Mouse (Mus musculus) liver, embryonic 15.5 days (tissue): Measurements from ENCODE around the gene Klhl10. TPM values are rescaled to one million over a fixed set of nuclear protein-coding genes. Genes with fewer than 3 reads are reported as not detected.

ENCODE experiments used
- ATAC-seq: fragments of 200-750 bp; cut with Nextera tagmentation; 2 replicates; pipeline ENCODE4 v1.8.0; 2017; ENCODE audit warnings: moderate number of reproducible peaks, mild to moderate bottlenecking, moderate library complexity; ENCODE audit not compliant: insufficient read depth
- H3K27ac ChIP-seq: fragments of 300-500 bp; sonication (generic); replicated peaks from 2 replicates; pipeline ENCODE4 v1.5.1; 2015; ENCODE audit warnings: mild to moderate bottlenecking, inconsistent platforms
- H3K27me3 ChIP-seq: fragments of 300-500 bp; sonication (generic); 2 replicates; pipeline ENCODE4 v1.6.1; 2015; ENCODE audit warnings: mild to moderate bottlenecking, inconsistent platforms
- H3K36me3 ChIP-seq: fragments of 300-500 bp; sonication (generic); replicated peaks from 2 replicates; pipeline ENCODE4 v1.6.1; 2015; ENCODE audit warnings: moderate library complexity, mild to moderate bottlenecking, inconsistent platforms
- H3K4me1 ChIP-seq: fragments of 300-500 bp; sonication (generic); replicated peaks from 2 replicates; pipeline ENCODE4 v1.6.1; 2015; ENCODE audit warnings: inconsistent platforms
- H3K4me2 ChIP-seq: fragments of 300-500 bp; sonication (generic); 2 replicates; pipeline ENCODE4 v1.6.1; 2015; ENCODE audit warnings: moderate library complexity, mild to moderate bottlenecking, inconsistent platforms
- H3K4me3 ChIP-seq: fragments of 300-500 bp; sonication (generic); replicated peaks from 2 replicates; pipeline ENCODE4 v1.5.1; 2015; ENCODE audit warnings: mild to moderate bottlenecking, inconsistent platforms
- H3K9ac ChIP-seq: fragments of 300-500 bp; sonication (generic); 2 replicates; pipeline ENCODE4 v1.6.1; 2015; ENCODE audit warnings: moderate library complexity, mild to moderate bottlenecking, inconsistent platforms
- H3K9me3 ChIP-seq: fragments of 300-500 bp; sonication (generic); replicated peaks from 2 replicates; pipeline ENCODE4 v1.6.1; 2016; ENCODE audit warnings: inconsistent platforms
- WGBS: fragments of 180-500 bp; shearing (Covaris S2); methylation state at CpG from one replicate; pipeline ENCODE4 v1.1.7; 2015; ENCODE audit warnings: mixed read lengths; ENCODE audit not compliant: insufficient replicate concordance; 5-methylcytosine and 5-hydroxymethylcytosine counted together
- polyA plus RNA-seq: library from polyadenylated mRNA; unstranded; fragments of >200 nt; fragmentation: Nextera tagmentation; extraction: Ambion mirVana; gene quantifications from 2 replicates; pipeline ENCODE4 v1.2.1, GENCODE M21; 2015

The Klhl10 gene
- polyA plus RNA-seq, 1 experiment from 2014 or later = 0.14 TPM

DNA sequence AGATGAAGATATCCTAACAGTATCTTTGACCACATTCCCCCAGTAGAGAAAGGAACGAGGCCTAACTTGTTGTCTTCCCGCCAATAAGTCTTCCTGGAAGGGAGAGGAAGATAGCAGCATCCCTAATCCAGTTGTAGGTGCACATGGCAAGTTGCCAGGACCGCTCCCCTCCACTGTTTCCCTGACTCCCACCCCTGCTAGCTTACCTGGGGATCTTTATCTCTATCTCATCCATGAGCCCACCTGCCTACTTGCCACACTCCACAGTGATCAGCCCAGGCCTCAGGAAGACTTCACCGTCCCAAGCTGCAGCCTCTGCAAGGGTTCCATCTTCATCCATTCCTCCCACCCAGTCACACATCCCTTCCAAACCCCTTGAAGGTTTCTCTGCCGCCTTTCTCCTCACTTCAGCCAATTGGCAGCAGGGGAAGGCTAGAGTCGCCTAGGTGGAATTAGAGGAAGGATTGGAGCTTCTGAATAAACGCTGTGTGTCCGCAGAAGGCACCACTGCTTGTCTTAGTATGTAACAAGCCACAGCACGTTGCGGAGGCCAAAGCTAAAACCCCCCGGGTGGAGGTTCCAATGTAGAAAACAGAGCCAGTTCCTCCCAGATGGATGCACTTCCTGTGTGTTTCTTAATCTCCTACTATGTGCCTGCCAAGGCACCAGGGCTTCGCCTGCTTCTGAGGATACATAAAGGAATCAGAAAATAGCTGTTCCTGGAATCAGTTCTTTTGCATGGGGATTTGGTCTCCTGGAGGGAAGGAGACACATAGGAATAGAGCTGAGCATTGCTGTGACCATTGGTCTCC lies 41.8 kb upstream of the Klhl10 start:
- no peak for ATAC-seq
- H3K9me3 ChIP-seq = no peaks in the 10 kb centered on the region
- H3K4me3 ChIP-seq = no peak overlapping the region
- H3K27ac ChIP-seq = no peak overlapping the region
- 64% methylated on average over 12 of the region's 12 CpGs for WGBS
- peaks cover 29% of the 10 kb centered on the region for H3K27me3 ChIP-seq
- no peak overlapping the region for H3K4me2 ChIP-seq
- no peaks in the 10 kb centered on the region for H3K36me3 ChIP-seq
- H3K9ac ChIP-seq = no peak overlapping the region
- peaks cover 44% of the 10 kb centered on the region for H3K4me1 ChIP-seq

DNA sequence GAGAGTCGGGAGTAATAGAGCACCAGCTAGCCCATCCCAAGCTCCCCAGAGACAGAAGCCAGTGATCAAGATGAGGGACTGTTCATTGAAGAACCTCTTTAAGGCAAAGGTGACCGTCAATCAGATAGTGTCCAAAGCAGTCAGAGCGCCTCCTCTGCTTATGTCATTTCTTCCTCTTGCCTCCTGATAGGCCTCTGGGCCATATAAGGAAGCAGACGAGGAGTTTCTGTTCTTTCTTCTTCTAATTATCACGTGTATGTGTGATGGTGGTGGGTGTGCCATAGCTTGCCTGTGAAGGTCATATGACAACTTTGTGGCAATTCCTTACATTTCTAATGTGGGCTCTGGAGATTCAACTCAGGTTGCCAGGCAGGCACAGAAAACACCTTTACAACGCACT lies 40.9 kb upstream of the Klhl10 start:
- peaks cover 35% of the 10 kb centered on the region for H3K4me1 ChIP-seq
- peaks cover 19% of the 10 kb centered on the region for H3K27me3 ChIP-seq
- H3K36me3 ChIP-seq = no peaks in the 10 kb centered on the region
- no peak overlapping the region for H3K4me2 ChIP-seq
- no peak overlapping the region for H3K27ac ChIP-seq
- no peak overlapping the region for H3K4me3 ChIP-seq
- no peak overlapping the region for H3K9ac ChIP-seq
- ATAC-seq = no peak
- WGBS = 29% methylated on average over 6 of the region's 6 CpGs
- H3K9me3 ChIP-seq = no peaks in the 10 kb centered on the region

DNA sequence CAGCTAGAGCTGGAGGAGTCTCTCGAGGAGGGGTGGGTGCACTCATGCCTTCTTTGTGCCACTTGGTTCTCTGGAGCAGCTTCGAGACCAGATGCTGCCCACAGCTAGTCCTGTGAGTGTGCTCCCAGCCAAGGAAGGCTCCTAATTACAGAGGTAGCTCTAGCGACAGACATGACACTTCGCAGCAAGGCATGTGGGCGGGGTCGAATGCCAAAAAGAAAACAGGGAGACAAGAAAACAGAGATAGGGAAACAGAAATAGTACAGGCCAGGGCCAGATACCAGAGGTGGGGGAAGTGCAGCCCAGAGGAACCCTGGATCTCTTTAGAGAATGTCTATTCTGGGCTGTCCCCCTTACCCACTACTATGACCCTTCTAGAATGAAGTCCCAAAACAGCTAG lies 39.5 kb upstream of the Klhl10 start:
- no peak for ATAC-seq
- no peaks in the 10 kb centered on the region for H3K36me3 ChIP-seq
- H3K27me3 ChIP-seq = peaks cover 5% of the 10 kb centered on the region
- WGBS = 15% methylated on average over 6 of the region's 6 CpGs
- H3K4me1 ChIP-seq = peaks cover 23% of the 10 kb centered on the region
- H3K4me2 ChIP-seq = no peak overlapping the region
- no peak overlapping the region for H3K4me3 ChIP-seq
- no peak overlapping the region for H3K9ac ChIP-seq
- no peaks in the 10 kb centered on the region for H3K9me3 ChIP-seq
- H3K27ac ChIP-seq = no peak overlapping the region

DNA sequence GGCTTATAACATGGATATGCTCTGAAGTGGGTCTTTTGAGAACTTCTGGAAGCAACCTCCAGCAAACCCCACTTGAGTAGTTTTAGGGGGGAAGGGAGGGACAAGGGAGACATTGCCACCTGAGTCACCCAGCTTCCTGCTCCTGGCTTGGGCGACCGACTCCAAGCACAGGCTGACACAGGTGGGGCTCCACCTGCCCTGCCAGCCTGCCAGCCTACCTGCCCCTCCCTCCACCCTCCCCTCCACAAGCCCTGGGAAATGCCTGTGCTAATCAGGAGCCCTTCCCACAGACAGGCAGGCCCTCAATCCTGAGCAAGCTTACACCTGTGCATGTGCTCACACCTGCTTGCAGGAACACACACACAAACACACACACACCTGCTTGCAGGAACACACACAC lies 39.0 kb upstream of the Klhl10 start:
- Histone ChIP-seq H3K4me2 (no peak overlapping the region), H3K27me3 (peaks cover 1% of the 10 kb centered on the region; the same call in 1 of the 2 replicates), H3K9me3 (no peaks in the 10 kb centered on the region), H3K4me1 (peaks cover 18% of the 10 kb centered on the region), H3K36me3 (no peaks in the 10 kb centered on the region), H3K4me3 (no peak overlapping the region), H3K9ac (no peak overlapping the region), H3K27ac (no peak overlapping the region)
- no peak for ATAC-seq
- WGBS = 41% methylated on average over 2 of the region's 2 CpGs

DNA sequence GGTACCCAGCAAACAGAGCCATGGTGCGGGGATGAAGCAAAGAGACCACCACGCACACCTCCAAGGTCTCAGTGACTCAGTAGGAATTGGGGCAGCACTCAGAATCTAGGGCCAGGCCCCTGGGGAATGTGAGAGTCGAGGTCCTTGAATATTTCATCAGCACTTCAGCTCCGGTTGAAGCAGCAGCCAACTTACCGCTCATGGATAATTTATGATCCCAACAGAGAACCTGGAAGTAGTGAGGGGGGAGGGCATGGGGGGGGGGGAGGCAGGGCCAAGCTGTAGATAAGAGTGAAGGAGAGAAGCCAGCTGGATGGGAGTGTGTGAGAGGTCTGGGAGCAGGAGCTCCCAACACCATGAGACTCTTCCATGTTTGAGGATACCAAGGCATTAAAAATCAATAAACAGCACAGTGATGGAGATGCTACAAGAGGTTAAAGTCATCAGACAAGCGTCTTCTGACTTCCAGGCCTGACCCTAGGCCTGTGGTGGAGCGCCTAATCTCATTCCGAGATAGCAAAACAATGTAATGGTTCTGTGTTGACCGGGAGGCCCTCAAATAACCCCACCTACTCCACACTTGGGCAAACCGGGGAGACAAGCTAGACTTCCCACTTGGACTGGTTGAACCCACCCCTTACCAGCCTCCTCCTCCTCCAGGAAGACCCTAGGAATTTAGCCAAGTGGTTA lies 38.1 kb upstream of the Klhl10 start:
- WGBS = 51% methylated on average over 10 of the region's 10 CpGs
- Histone ChIP-seq H3K4me1 (peaks cover 14% of the 10 kb centered on the region), H3K27ac (no peak overlapping the region), H3K9ac (no peak overlapping the region), H3K27me3 (no peaks in the 10 kb centered on the region), H3K36me3 (no peaks in the 10 kb centered on the region), H3K4me3 (no peak overlapping the region), H3K9me3 (no peaks in the 10 kb centered on the region), H3K4me2 (no peak overlapping the region)
- no peak for ATAC-seq

DNA sequence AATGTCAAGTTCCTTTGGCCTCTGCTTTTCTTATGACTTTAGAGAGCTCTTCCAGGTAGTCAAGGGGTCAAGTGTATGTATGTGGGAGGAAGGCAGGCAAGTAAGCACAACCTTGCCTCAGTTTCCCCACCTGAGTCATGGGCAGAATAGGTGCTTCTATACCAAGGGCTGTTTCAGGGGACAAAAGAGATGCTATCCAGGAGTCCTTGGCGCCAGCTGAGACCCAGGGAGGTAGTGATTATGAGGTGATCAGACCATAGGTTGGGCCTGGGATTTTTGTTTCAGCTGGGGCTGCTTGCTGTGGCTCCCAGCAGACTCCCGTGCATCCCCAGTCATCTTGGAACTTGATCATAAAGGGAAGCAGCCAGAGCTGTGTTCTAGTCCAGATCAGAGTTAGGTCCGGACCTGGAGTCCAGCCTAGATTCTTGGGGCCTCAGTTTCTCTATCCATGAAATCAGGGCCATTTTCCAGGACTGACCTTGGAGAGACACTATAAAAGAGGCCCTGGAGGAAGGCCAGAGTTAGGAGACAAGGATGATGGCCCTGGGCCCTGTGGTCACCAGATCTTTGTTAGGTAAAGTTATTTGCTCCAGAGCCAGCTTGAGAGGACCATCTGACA lies 37.2 kb upstream of the Klhl10 start:
- peaks cover 14% of the 10 kb centered on the region for H3K4me1 ChIP-seq
- H3K4me2 ChIP-seq = no peak overlapping the region
- no peaks in the 10 kb centered on the region for H3K9me3 ChIP-seq
- no peak overlapping the region for H3K9ac ChIP-seq
- H3K36me3 ChIP-seq = no peaks in the 10 kb centered on the region
- no peak overlapping the region for H3K27ac ChIP-seq
- no peak for ATAC-seq
- WGBS = 60% methylated on average over 3 of the region's 3 CpGs
- H3K27me3 ChIP-seq = no peaks in the 10 kb centered on the region
- H3K4me3 ChIP-seq = no peak overlapping the region

DNA sequence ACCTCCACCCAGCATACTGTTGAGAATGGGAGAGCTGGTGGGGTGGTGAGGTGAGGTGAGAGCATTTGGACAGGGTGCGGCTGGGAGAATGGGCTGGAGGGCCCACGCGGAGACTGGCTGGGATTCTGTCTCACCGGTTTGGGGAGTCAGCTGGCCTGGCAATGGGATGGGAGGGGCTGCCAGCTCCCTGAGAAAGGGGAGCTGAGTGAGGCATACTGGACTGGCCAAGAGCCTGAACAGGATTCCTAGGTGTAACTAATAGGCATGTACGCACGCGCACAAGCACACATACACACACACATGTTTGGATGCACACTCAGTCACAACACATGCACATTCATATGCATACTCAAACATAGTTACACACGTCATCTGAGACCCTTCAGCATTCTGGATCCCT lies 35.4 kb upstream of the Klhl10 start:
- Histone ChIP-seq H3K27ac (no peak overlapping the region), H3K4me1 (peaks cover 14% of the 10 kb centered on the region), H3K4me3 (no peak overlapping the region), H3K36me3 (no peaks in the 10 kb centered on the region), H3K4me2 (no peak overlapping the region), H3K9ac (no peak overlapping the region), H3K27me3 (0 out of 2 replicates have a peak, but pooled peaks cover 4% of the 10 kb centered on the region), H3K9me3 (no peaks in the 10 kb centered on the region)
- WGBS = 76% methylated on average over 8 of the region's 8 CpGs
- ATAC-seq = no peak

DNA sequence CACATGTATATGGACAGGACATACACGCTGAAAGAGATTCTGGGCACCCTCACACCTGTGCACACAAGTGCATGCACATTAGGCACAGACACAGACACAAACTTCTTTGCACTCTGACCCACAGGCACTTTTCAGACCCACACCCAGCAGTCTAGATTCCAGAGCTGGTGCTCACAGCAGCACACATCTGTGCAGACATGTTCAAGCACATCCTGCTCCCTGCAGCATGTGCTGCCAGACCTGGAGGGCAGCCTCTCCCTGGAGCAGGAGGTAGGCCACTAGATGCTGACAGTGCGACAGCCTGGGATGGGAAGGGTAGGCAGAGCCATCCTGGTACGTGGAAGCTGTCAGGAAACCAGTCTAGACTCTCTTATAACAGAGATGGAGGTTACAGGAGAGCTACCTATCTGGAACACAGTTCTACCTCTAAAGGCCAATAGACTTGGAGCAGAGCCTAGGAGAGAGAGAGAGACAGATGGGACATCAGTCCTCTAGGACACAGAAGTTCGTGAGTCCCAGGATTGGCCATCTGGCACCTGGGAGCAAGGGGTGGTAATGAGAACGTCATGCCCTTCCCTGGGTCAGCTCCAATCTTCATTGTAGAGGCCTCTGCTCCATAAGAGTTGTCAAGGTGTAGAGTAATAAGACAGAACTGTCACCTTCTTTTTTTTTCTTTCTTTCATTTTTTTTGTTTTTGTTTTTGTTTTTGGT lies 34.6 kb upstream of the Klhl10 start:
- H3K27ac ChIP-seq = no peak overlapping the region
- no peak for ATAC-seq

DNA sequence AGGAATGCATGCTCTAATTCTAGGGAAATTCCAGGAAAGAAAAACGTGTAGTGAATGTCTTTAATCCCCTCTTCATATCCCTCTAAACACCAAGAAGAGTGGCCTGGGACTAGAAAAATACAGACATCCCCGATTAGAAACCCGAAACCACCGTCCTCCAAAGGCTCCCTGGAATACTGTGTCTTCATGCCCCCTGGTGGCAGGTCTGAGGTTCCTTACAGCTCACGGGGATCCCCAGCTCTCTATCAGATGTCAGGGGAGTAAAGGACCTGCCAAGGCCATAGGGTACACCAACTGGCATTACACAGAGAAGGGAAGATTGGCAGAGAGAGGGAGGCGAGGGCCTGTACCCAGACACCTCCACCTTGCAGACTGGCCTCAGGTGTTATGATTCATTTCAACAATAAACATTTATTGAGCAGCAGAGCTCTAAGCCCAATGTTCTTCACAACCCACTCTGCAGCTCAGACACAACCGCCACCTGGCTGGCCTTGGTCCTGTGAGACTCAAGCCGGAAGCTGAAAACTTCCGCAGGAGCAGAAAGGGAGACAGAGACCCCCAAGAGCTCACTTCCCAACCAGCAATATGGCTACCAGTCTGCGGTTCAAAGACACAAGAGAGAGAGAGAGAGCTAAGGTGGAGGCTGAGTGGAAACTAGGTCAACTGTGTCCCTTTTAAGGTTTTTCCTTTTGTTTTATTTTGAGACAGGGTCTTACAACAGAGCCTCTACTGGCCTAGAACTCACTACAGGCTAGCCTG lies 33.5 kb upstream of the Klhl10 start:
- ATAC-seq = no peak
- H3K4me2 ChIP-seq = no peak overlapping the region
- no peak overlapping the region for H3K4me3 ChIP-seq
- H3K36me3 ChIP-seq = no peaks in the 10 kb centered on the region
- no peaks in the 10 kb centered on the region for H3K9me3 ChIP-seq
- peaks cover 19% of the 10 kb centered on the region for H3K27me3 ChIP-seq
- 38% methylated on average over 10 of the region's 10 CpGs for WGBS
- H3K4me1 ChIP-seq = no peaks in the 10 kb centered on the region
- no peak overlapping the region for H3K27ac ChIP-seq
- no peak overlapping the region for H3K9ac ChIP-seq

More for the DNA sequence above, 34.6 kb upstream of the Klhl10 start:
- Histone ChIP-seq H3K27me3 (peaks cover 8% of the 10 kb centered on the region; the same call in 1 of the 2 replicates), H3K4me1 (peaks cover 7% of the 10 kb centered on the region), H3K36me3 (no peaks in the 10 kb centered on the region), H3K9me3 (no peaks in the 10 kb centered on the region), H3K4me3 (no peak overlapping the region), H3K9ac (no peak overlapping the region), H3K4me2 (no peak overlapping the region)
- whole genome bisulfite sequencing = 62% methylated on average over 5 of the region's 5 CpGs

DNA sequence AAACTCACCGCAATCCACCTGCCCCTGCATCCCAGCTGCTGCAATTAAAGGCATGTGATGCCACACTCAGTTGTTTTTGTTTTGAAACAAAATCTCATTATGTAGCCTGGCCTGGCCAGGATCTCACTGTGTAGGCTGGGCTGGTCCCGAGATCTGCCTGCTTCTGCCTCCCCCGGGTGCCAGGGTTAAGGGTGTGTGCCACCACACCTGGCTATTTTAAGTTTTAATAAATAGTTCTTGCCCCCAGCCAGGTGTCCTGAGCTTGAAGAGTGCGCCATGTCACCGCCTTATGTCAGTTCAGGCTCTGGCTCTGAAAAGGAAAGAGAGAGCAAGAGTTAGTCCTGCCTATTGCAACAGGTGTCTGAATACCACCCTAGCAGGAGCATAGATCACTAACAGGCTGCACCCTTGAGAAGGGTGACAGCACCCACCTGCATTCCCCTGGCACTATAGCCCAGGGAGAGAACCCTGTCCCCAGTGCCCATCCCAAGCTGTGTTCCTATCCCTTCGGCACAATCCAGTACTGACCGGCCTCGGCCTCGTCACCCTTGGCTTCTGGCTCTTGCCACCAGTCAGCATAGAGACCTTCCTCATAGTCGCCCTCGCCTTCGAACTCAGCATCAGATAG lies 32.8 kb upstream of the Klhl10 start:
- peaks cover 26% of the 10 kb centered on the region for H3K27me3 ChIP-seq
- H3K4me1 ChIP-seq = 0 out of 2 replicates have a peak, but pooled peaks cover 3% of the 10 kb centered on the region
- no peaks in the 10 kb centered on the region for H3K9me3 ChIP-seq
- WGBS = 70% methylated on average over 12 of the region's 12 CpGs
- H3K36me3 ChIP-seq = no peaks in the 10 kb centered on the region
- no peak overlapping the region for H3K27ac ChIP-seq
- no peak overlapping the region for H3K4me2 ChIP-seq
- no peak for ATAC-seq
- no peak overlapping the region for H3K9ac ChIP-seq
- no peak overlapping the region for H3K4me3 ChIP-seq
